Mouse (Mus musculus) limb, embryonic 13.5 days (tissue): ENCODE results near the gene Rnase4. TPM values are rescaled to one million over a fixed set of nuclear protein-coding genes. Genes with fewer than 3 reads are reported as not detected.
"Not testable (repeated sequence)": the region's sequence is repeated elsewhere in the genome, so short reads cannot be mapped to it uniquely, and the experiment has no call there.

Experiments
- ATAC-seq: fragments of 200-750 bp; cut with Nextera tagmentation; 2 replicates; pipeline ENCODE4 v1.8.0; 2017; ENCODE audit warnings: low read depth, moderate number of reproducible peaks, moderate TSS enrichment; ENCODE audit not compliant: low FRiP score
- H3K27ac ChIP-seq: fragments of 300-500 bp; sonication (generic); 2 replicates; pipeline ENCODE4 v1.5.1; 2015; ENCODE audit warnings: inconsistent platforms, mild to moderate bottlenecking, moderate library complexity
- H3K27me3 ChIP-seq: fragments of 300-500 bp; sonication (generic); 2 replicates; pipeline ENCODE4 v1.6.1; 2015; ENCODE audit warnings: mild to moderate bottlenecking, inconsistent platforms
- H3K36me3 ChIP-seq: fragments of 300-500 bp; sonication (generic); 2 replicates; pipeline ENCODE4 v1.6.1; 2015; ENCODE audit warnings: inconsistent platforms, mild to moderate bottlenecking, moderate library complexity
- H3K4me1 ChIP-seq: fragments of 300-500 bp; sonication (generic); 2 replicates; pipeline ENCODE4 v1.6.1; 2015; ENCODE audit warnings: inconsistent platforms
- H3K4me2 ChIP-seq: fragments of 300-500 bp; sonication (generic); replicated peaks from 2 replicates; pipeline ENCODE4 v1.6.1; 2015; ENCODE audit warnings: inconsistent platforms, mild to moderate bottlenecking, moderate library complexity
- H3K4me3 ChIP-seq: fragments of 300-500 bp; sonication (generic); 2 replicates; pipeline ENCODE4 v1.5.1; 2015; ENCODE audit warnings: moderate library complexity, mild to moderate bottlenecking, inconsistent platforms
- H3K9ac ChIP-seq: fragments of 300-500 bp; sonication (generic); 2 replicates; pipeline ENCODE4 v1.6.1; 2015; ENCODE audit warnings: mild to moderate bottlenecking, inconsistent platforms
- H3K9me3 ChIP-seq: fragments of 300-500 bp; sonication (generic); 2 replicates; pipeline ENCODE4 v1.6.1; 2016; ENCODE audit warnings: inconsistent platforms
- WGBS: fragments of 180-500 bp; shearing (Covaris S2); methylation state at CpG from one replicate; pipeline ENCODE4 v1.1.7; 2015; 5-methylcytosine and 5-hydroxymethylcytosine counted together
- polyA plus RNA-seq: library from polyadenylated mRNA; unstranded; fragments of >200 nt; fragmentation: Nextera tagmentation; extraction: Ambion mirVana; gene quantifications from 2 replicates; pipeline ENCODE4 v1.2.1, GENCODE M21; 2015

Gene Rnase4
- polyA plus RNA-seq, 1 experiment from 2014 or later: 30.2 TPM

DNA sequence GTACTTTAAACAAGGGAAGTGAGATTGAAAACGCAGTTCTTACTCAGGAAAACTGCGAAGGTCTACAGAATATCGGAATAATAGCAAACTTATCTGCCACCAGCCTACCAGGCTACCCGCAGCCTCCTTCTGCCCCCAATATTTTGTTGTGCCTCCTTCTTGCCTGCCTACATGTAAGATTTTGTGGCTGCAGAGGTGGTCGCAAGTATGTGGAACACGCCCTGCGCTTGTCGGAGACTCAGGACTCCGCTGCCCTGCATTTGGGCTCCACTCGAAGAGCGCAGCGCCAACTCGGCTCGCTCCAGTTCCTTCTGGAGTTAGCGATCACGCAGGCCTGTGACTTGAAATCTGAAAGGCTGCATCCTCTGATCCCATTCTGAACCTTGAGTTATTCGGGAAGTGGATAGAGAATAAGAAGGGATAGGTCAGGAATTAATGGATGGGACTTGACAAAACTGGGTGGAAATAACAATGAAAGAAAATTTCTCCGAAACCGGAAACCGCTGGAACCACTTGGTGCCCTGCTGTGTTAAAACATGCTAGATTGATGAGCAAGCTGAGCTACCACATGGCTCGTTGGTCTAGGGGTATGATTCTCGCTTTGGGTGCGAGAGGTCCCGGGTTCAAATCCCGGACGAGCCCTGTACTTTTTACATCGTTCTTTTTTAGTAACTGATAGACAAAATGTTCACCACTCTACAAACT lies 648 bp upstream of the Rnase4 start:
- peak overlapping the region; percentile 70 for H3K9ac ChIP-seq
- H3K27me3 ChIP-seq: no peaks in the 10 kb centered on the region
- under 1% methylated on average over 27 of the region's 27 CpGs for WGBS
- peak overlapping the region; percentile 70 for H3K4me3 ChIP-seq
- peak overlapping the region; percentile 74 for H3K4me2 ChIP-seq
- ATAC-seq: peak; percentile 55; the same call in 1 of the 2 replicates
- H3K36me3 ChIP-seq: no peaks in the 10 kb centered on the region
- H3K9me3 ChIP-seq: no peaks in the 10 kb centered on the region
- peaks cover 13% of the 10 kb centered on the region; the same call in 1 of the 2 replicates for H3K4me1 ChIP-seq
- H3K27ac ChIP-seq: peak overlapping the region; percentile 92

- Histone ChIP-seq H3K9ac (no peak overlapping the region), H3K4me3 (peak overlapping the region; percentile 70), H3K4me1 (peaks cover 13% of the 10 kb centered on the region; the same call in 1 of the 2 replicates), H3K9me3 (no peaks in the 10 kb centered on the region), H3K4me2 (peak overlapping the region; percentile 74), H3K27ac (no peak overlapping the region), H3K36me3 (no peaks in the 10 kb centered on the region), H3K27me3 (no peaks in the 10 kb centered on the region)
- ATAC-seq: no peak
- WGBS: 57% methylated on average over 8 of the region's 8 CpGs
Observed at GRCm38 (mm10) chr14:51092073-51092620, 1.3 kb downstream of the Rnase4 start.

GRCm38 (mm10) chr14:51093496-51093895 lies 2.6 kb downstream of the Rnase4 start:
- Histone ChIP-seq H3K4me3 (no peak overlapping the region), H3K27ac (no peak overlapping the region), H3K27me3 (no peaks in the 10 kb centered on the region), H3K9ac (no peak overlapping the region), H3K36me3 (no peaks in the 10 kb centered on the region), H3K9me3 (no peaks in the 10 kb centered on the region), H3K4me2 (no peak overlapping the region), H3K4me1 (peaks cover 8% of the 10 kb centered on the region; the same call in 1 of the 2 replicates)
- no peak for ATAC-seq
- 24% methylated on average over 3 of the region's 3 CpGs for WGBS

DNA sequence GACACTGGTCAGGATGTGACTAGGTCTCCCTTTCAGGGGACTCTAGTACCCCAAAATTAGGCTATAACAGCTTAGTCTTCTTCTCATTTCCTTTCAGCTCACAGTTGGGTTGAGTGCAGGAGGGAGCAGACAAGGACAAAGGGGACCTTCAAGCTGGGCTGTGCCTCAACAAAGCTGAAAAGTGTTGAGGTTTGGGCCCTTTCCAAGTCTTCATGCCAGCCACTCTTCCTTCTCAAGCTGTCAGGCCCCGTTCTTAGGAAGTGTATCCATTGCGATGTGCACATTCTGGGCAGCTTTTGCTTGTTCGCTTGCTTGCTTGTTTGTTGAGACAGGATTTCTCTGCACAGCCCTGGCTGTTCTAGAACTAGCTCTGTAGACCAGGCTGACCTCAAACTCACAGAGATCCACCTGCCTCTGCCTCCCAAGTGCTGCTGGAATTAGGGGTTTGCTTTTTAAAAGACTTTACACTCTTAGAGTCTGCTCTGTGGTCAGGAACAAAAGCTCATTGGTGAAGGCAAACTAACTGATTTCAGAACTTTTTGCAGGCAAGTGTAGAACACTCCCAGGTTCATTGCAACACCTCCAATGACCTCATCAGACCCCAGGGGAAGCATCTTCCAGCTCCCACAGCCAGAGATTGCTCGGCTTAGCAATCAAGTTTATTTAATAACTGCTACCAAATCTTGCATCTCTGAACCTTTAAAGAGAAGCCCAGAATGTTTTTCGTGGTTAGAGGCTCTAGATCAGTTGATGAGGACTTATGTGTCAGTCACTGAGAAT lies 3.4 kb downstream of the Rnase4 start:
- no peak overlapping the region for H3K27ac ChIP-seq
- H3K27me3 ChIP-seq: no peaks in the 10 kb centered on the region
- H3K4me3 ChIP-seq: no peak overlapping the region
- H3K4me2 ChIP-seq: no peak overlapping the region
- H3K9ac ChIP-seq: no peak overlapping the region
- WGBS: 78% methylated on average over 5 of the region's 5 CpGs
- H3K4me1 ChIP-seq: peaks cover 8% of the 10 kb centered on the region; the same call in 1 of the 2 replicates
- no peaks in the 10 kb centered on the region for H3K36me3 ChIP-seq
- no peaks in the 10 kb centered on the region for H3K9me3 ChIP-seq
- ATAC-seq: no peak

- ATAC-seq: no peak
- 70% methylated on average over 9 of the region's 9 CpGs for WGBS
- Histone ChIP-seq H3K4me3 (no peak overlapping the region), H3K27ac (no peak overlapping the region), H3K4me1 (peaks cover 8% of the 10 kb centered on the region; the same call in 1 of the 2 replicates), H3K36me3 (no peaks in the 10 kb centered on the region), H3K27me3 (no peaks in the 10 kb centered on the region), H3K9me3 (no peaks in the 10 kb centered on the region), H3K9ac (no peak overlapping the region), H3K4me2 (no peak overlapping the region)
Observed at GRCm38 (mm10) chr14:51094921-51095320, 4.0 kb downstream of the Rnase4 start.

DNA sequence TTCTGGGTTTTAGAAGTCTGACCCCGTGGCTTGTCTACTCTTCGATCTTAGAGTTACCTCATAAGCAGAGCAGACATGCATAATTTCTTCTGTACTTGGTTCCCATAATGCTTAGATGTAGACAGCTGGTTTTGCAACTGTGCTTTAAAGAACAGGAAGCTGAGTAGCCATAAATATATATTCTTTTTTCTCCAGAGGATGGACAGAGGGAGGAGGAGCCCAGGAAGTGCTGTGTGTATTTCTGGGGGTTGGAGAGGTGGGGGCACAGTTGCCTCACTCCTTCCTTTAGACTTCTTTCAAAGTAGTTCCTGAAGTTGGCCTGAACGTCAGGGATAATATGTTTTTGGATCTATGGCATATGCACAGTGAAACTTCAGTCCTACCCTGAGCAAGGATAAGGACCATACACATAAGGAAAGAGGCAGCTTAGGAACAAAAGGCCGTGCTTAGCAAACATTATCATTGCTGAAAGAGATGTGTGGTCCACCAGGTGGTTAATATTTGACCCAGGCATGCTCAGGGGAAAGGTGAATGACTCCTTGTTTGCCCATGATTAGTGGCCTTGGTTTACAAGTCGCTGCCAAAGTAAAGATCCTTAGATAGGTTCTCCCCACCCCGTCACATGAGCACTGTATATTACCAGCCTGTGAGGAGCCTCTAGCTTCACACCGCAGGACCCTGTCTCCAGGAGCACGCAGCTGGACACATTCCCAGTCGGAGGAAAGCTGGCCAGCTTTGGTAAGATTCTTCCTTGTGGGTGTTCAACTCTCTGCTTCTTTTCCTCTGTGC lies 5.1 kb downstream of the Rnase4 start:
- Histone ChIP-seq H3K27ac (no peak overlapping the region), H3K4me2 (no peak overlapping the region)
- ATAC-seq: no peak

DNA sequence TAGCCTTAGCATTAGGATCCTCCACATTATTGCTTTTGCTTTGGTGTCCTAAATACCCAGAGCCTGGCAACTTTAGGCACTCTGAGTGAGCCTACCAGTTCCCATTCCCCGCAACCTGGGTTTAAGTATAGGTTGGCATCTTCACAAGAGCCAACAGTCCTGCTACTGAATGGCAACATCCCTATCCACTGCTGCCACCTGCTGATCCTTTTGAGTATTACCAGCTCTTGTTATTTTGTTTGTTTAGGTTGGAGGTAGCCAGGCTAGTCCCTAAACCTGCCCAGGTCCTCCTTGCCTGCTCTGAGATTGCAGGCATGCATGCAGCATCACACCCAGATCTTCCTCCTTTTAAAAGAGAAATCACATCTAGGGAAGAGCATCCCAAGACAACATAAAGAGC lies 7.4 kb downstream of the Rnase4 start:
- 9% methylated on average over 1 of the region's 1 CpGs for WGBS
- not testable (repeated sequence) for H3K36me3 ChIP-seq, H3K4me1 ChIP-seq, H3K9me3 ChIP-seq, H3K4me3 ChIP-seq, H3K4me2 ChIP-seq, H3K27ac ChIP-seq, H3K9ac ChIP-seq, H3K27me3 ChIP-seq
- ATAC-seq: peak; percentile 24; the same call in 1 of the 2 replicates

More for the DNA sequence above, 5.1 kb downstream of the Rnase4 start:
- Histone ChIP-seq H3K9me3 (no peaks in the 10 kb centered on the region), H3K9ac (no peak overlapping the region), H3K36me3 (no peaks in the 10 kb centered on the region), H3K4me1 (peaks cover 8% of the 10 kb centered on the region; the same call in 1 of the 2 replicates), H3K27me3 (no peaks in the 10 kb centered on the region), H3K4me3 (no peak overlapping the region)
- WGBS: 57% methylated on average over 9 of the region's 9 CpGs

DNA sequence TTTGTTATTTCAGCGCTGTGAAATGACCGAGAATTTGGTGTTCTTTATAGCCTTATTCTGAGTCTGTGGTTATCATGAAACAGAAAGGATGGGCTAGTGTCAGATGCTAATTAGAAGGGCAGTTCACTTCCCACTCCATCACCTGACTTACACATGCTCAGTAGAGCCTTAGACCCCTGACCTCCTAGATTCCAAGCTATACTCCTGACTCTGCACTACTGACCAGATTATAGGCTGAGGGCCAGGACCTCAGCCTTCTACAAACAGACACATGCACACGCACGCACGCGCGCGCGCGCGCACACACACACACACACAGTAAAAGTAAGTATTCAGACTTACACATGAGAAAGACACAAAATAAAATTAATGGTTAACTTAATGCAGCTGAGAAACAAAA lies 8.0 kb downstream of the Rnase4 start:
- no peak overlapping the region for H3K9ac ChIP-seq
- H3K27me3 ChIP-seq: no peaks in the 10 kb centered on the region
- H3K36me3 ChIP-seq: no peaks in the 10 kb centered on the region
- H3K9me3 ChIP-seq: no peaks in the 10 kb centered on the region
- H3K27ac ChIP-seq: no peak overlapping the region
- no peaks in the 10 kb centered on the region for H3K4me1 ChIP-seq
- no peak overlapping the region for H3K4me3 ChIP-seq
- WGBS: 93% methylated on average over 11 of the region's 11 CpGs
- H3K4me2 ChIP-seq: no peak overlapping the region
- ATAC-seq: no peak

DNA sequence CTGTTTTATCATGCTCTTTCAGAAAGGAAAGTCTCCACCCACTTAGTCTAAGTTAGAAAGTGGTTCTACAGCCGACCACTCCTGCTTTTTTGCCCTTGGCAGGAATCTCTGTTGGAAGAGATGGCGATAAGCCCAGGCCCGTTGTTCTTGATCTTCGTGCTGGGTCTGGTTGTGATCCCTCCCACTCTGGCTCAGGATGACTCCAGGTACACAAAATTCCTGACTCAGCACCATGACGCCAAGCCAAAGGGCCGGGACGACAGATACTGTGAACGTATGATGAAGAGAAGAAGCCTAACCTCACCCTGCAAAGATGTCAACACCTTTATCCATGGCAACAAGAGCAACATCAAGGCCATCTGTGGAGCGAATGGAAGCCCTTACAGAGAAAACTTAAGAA lies 10.4 kb downstream of the Rnase4 start:
- no peak overlapping the region for H3K9ac ChIP-seq
- WGBS: 71% methylated on average over 9 of the region's 9 CpGs
- ATAC-seq: no peak
- no peaks in the 10 kb centered on the region for H3K27me3 ChIP-seq
- no peaks in the 10 kb centered on the region for H3K4me1 ChIP-seq
- no peaks in the 10 kb centered on the region for H3K9me3 ChIP-seq
- no peak overlapping the region for H3K27ac ChIP-seq
- no peak overlapping the region for H3K4me3 ChIP-seq
- H3K4me2 ChIP-seq: no peak overlapping the region
- H3K36me3 ChIP-seq: 0 out of 2 replicates have a peak, but pooled peaks cover 8% of the 10 kb centered on the region

- H3K36me3 ChIP-seq: 0 out of 2 replicates have a peak, but pooled peaks cover 8% of the 10 kb centered on the region
- no peaks in the 10 kb centered on the region for H3K4me1 ChIP-seq
- H3K9me3 ChIP-seq: no peaks in the 10 kb centered on the region
- ATAC-seq: no peak
- no peak overlapping the region for H3K4me3 ChIP-seq
- no peak overlapping the region for H3K9ac ChIP-seq
- H3K4me2 ChIP-seq: no peak overlapping the region
- H3K27ac ChIP-seq: no peak overlapping the region
- WGBS: 63% methylated on average over 3 of the region's 3 CpGs
- no peaks in the 10 kb centered on the region for H3K27me3 ChIP-seq
Observed at GRCm38 (mm10) chr14:51103217-51103616, 12.3 kb downstream of the Rnase4 start.

GRCm38 (mm10) chr14:51104366-51104765 lies 13.5 kb downstream of the Rnase4 start:
- no peak overlapping the region for H3K4me2 ChIP-seq
- WGBS: 87% methylated on average over 2 of the region's 2 CpGs
- H3K9me3 ChIP-seq: no peaks in the 10 kb centered on the region
- no peaks in the 10 kb centered on the region for H3K27me3 ChIP-seq
- no peak overlapping the region for H3K27ac ChIP-seq
- 0 out of 2 replicates have a peak, but pooled peaks cover 8% of the 10 kb centered on the region for H3K36me3 ChIP-seq
- H3K9ac ChIP-seq: no peak overlapping the region
- H3K4me3 ChIP-seq: no peak overlapping the region
- no peak for ATAC-seq
- H3K4me1 ChIP-seq: no peaks in the 10 kb centered on the region
